Mouse (Mus musculus): Measurements from ENCODE around the gene Rbm6. TPM values are rescaled to one million over a fixed set of nuclear protein-coding genes. Genes with fewer than 3 reads are reported as not detected.

The Rbm6 gene
- polyA plus RNA-seq (2015; fragmentation: Nextera tagmentation; extraction: Ambion mirVana), result 24.1 and 26.4 TPM in 2 replicates

DNA sequence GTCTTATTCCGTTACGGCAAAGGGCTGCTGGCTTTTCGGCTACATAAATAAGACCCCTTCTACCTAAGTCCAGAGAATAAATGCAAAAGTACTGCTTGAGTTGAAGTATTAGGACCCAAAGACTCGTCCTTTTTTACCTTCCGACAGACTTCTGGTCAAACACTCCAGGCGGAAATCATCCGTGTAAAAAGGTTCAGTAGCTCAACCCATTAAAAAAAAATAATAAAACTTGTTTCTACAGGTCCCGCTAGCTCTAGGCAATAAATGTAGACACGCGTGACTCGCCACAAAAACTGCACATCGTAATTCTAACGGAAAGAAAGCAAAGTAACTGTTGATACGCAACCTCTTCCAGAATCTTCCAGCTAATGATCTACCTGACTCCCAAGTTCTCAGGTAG, at the start of gene Rbm6:
TSS of gene Rbm6 (minus strand) at position 101 of the 400 bp plus-strand sequence.

GRCm38 (mm10) chr9:107906252-107906966, 33.4 kb upstream of the Rbm6 start, which contains the start of gene Mst1r:
TSS of gene Mst1r (plus strand) at chr9:107906873.

GRCm38 (mm10) chr9:107887804-107888266, 14.8 kb upstream of the Rbm6 start, which contains the start of gene Mon1a:
TSS of gene Mon1a (plus strand) at chr9:107888151.

GRCm38 (mm10) chr9:107770374-107771290, 102.4 kb downstream of the Rbm6 start, which contains the start of gene Rbm5:
TSS of gene Rbm5 (minus strand) at chr9:107770996.

Other genes starting within 250 kb of the Rbm6 start
- gene Gnai2, start 237.9 kb downstream of the Rbm6 start, polyA plus RNA-seq (2015; fragmentation: Nextera tagmentation; extraction: Ambion mirVana), result 200 and 252 TPM in 2 replicates
- gene Slc38a3, start 203.7 kb downstream of the Rbm6 start, polyA plus RNA-seq (2015; fragmentation: Nextera tagmentation; extraction: Ambion mirVana), result 1.5 and 2.5 TPM in 2 replicates
- gene Gnat1, start 193.5 kb downstream of the Rbm6 start, polyA plus RNA-seq (2015; fragmentation: Nextera tagmentation; extraction: Ambion mirVana), result 0.32 and 1.1 TPM in 2 replicates
- 2.2 and 2.3 TPM in 2 replicates for gene Sema3f, start 162.8 kb downstream of the Rbm6 start, polyA plus RNA-seq (2015; fragmentation: Nextera tagmentation; extraction: Ambion mirVana)
- gene Rbm5, start 102.2 kb downstream of the Rbm6 start, polyA plus RNA-seq (2015; fragmentation: Nextera tagmentation; extraction: Ambion mirVana), result 66.5 and 71.1 TPM in 2 replicates
- gene Mon1a, start 14.9 kb upstream of the Rbm6 start, polyA plus RNA-seq (2015; fragmentation: Nextera tagmentation; extraction: Ambion mirVana), result 5.9 and 6.6 TPM in 2 replicates
- gene Mst1r, start 33.6 kb upstream of the Rbm6 start, polyA plus RNA-seq (2015; fragmentation: Nextera tagmentation; extraction: Ambion mirVana), result 2.4 and 3.3 TPM in 2 replicates
- gene Actl11, start 55.2 kb upstream of the Rbm6 start, polyA plus RNA-seq (2015; fragmentation: Nextera tagmentation; extraction: Ambion mirVana), result not detected in 2 replicates
- 0.43 and 0.68 TPM in 2 replicates for gene Camkv, start 62.4 kb upstream of the Rbm6 start, polyA plus RNA-seq (2015; fragmentation: Nextera tagmentation; extraction: Ambion mirVana)
- gene Traip, start 76.9 kb upstream of the Rbm6 start, polyA plus RNA-seq (2015; fragmentation: Nextera tagmentation; extraction: Ambion mirVana), result 3.4 and 4.0 TPM in 2 replicates
- 16.0 and 16.9 TPM in 2 replicates for gene Uba7, start 102.3 kb upstream of the Rbm6 start, polyA plus RNA-seq (2015; fragmentation: Nextera tagmentation; extraction: Ambion mirVana)
- 0.50 and 0.72 TPM in 2 replicates for gene Gm20661, start 109.8 kb upstream of the Rbm6 start, polyA plus RNA-seq (2015; fragmentation: Nextera tagmentation; extraction: Ambion mirVana)
- 31.7 and 41.4 TPM in 2 replicates for gene Inka1, start 112.6 kb upstream of the Rbm6 start, polyA plus RNA-seq (2015; fragmentation: Nextera tagmentation; extraction: Ambion mirVana)
- gene Cdhr4, start 119.3 kb upstream of the Rbm6 start, polyA plus RNA-seq (2015; fragmentation: Nextera tagmentation; extraction: Ambion mirVana), result 1.4 and 1.7 TPM in 2 replicates
- not detected in 2 replicates for gene Gm20662, start 123.1 kb upstream of the Rbm6 start, polyA plus RNA-seq (2015; fragmentation: Nextera tagmentation; extraction: Ambion mirVana)
- gene Ip6k1, start 129.3 kb upstream of the Rbm6 start, polyA plus RNA-seq (2015; fragmentation: Nextera tagmentation; extraction: Ambion mirVana), result 23.7 and 26.7 TPM in 2 replicates
- gene Gmppb, start 176.0 kb upstream of the Rbm6 start, polyA plus RNA-seq (2015; fragmentation: Nextera tagmentation; extraction: Ambion mirVana), result 14.2 and 16.8 TPM in 2 replicates
- 0.86 and 1.2 TPM in 2 replicates for gene Amigo3, start 179.9 kb upstream of the Rbm6 start, polyA plus RNA-seq (2015; fragmentation: Nextera tagmentation; extraction: Ambion mirVana)
- 0.19 and 0.44 TPM in 2 replicates for gene Mst1, start 207.2 kb upstream of the Rbm6 start, polyA plus RNA-seq (2015; fragmentation: Nextera tagmentation; extraction: Ambion mirVana)
- gene Rnf123, start 210.1 kb upstream of the Rbm6 start, polyA plus RNA-seq (2015; fragmentation: Nextera tagmentation; extraction: Ambion mirVana), result 24.1 and 31.9 TPM in 2 replicates
- 25.7 and 28.6 TPM in 2 replicates for gene Apeh, start 221.4 kb upstream of the Rbm6 start, polyA plus RNA-seq (2015; fragmentation: Nextera tagmentation; extraction: Ambion mirVana)

Data from skeletal muscle tissue, postnatal 0 days (tissue).